Mouse (Mus musculus): ENCODE results near the gene Thoc7. TPM values are rescaled to one million over a fixed set of nuclear protein-coding genes. Genes with fewer than 3 reads are reported as not detected.
"Not testable (repeated sequence)": the region's sequence is repeated elsewhere in the genome, so short reads cannot be mapped to it uniquely, and the experiment has no call there.

Gene Thoc7
- total RNA-seq (2021): 100 to 1,000 TPM; 106 to 114 TPM
- long read RNA-seq, experiment 1, transcript Thoc7-201 (8 exons, 937 nt): major isoform, 22 of 44 reads
- long read RNA-seq, experiment 1, partial matches to known transcripts: 3 of 44 reads
- long read RNA-seq, experiment 1, other reads (novel, unspliced or antisense): 15 of 44 reads
- long read RNA-seq, experiment 2, transcript Thoc7-210 (9 exons, 951 nt): minor isoform, 9 of 104 reads
- long read RNA-seq, experiment 2, transcript Thoc7-201 (8 exons, 937 nt): major isoform, 50 of 104 reads
- long read RNA-seq, experiment 2, partial matches to known transcripts: 3 of 104 reads
- long read RNA-seq, experiment 2, other reads (novel, unspliced or antisense): 42 of 104 reads

GRCm38 (mm10) chr14:13961401-13962112 is at the start of gene Thoc7, which contains the start of gene Atxn7:
TSS of gene Thoc7 (minus strand) at chr14:13961852.
TSS of gene Atxn7 (plus strand) at chr14:13961440.
- peak in 1 of 2 experiments; percentile 33 for DNase-seq (ENCODE audit: low spot score in 2 of 2)

- no peak for DNase-seq (ENCODE audit: low spot score in 2 of 2)
Observed at GRCm38 (mm10) chr14:14009712-14010111, 48.1 kb upstream of the Thoc7 start.

- DNase-seq (ENCODE audit: low spot score in 2 of 2): no peak
Observed at GRCm38 (mm10) chr14:14002771-14003170, 41.1 kb upstream of the Thoc7 start.

DNA sequence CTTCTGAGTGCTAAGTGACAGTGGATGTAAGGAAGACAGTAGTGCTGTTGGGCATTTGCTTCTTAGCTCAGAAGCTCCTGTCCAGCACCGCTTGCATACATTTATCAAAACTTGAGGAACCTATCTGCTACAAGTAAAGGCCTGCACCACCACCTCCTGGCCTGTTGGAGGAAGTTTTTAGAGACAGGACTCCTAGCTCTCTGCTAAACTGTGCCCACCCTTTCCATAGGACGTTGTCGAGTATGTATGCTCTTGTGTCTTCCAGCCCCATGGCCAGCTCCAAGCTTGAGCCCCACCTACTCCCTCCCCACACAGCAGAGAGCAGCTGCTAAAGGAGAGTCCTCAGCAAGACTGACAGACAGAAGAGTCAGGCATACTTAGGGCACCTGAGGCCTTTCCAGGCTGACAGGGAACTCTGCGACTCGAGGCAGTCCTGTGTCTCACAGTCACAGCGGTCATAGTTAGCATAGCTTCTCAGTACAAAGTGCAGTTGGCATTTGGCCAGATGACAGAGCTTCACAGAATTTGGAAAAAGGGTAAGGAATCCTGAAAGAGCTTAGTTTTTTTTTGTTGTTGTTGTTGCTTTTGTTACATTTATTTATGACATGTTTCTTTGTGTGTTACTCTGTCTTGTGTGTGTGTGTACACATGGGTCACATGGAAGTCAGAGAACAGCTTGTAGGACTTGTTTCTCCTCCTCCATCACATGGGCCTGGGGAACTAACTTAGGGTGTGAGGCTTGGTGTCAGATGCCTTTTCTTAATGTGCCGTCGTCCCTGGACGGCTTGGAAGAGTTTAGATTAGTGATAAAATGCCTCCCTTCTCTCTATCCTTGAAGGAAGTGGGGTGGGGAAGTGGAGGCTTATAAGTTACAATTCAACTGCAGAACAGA is 33.8 kb upstream of the Thoc7 start:
- no peak for DNase-seq (ENCODE audit: low spot score in 2 of 2)

GRCm38 (mm10) chr14:13990741-13991140 is 29.1 kb upstream of the Thoc7 start:
- no peak for DNase-seq (ENCODE audit: low spot score in 2 of 2)

DNA sequence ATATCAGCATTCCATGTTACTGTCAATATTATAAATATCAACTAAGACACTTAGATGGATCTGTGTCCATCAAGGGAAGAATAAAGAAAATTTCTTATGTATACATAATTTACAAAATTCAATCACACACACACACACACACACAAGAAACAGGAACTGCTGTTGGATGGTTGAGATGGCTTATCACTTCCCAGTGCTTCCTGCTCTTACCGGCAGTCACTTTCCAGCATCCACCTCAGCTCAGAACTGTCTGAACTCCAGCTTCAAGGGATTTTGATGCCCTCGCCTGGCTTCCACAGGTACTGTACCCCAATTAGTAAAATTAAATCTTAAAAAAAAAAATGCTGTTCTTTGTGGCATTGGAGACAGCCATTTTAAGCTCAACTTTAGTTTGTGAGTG is 26.7 kb upstream of the Thoc7 start:
- no peak for DNase-seq (ENCODE audit: low spot score in 2 of 2)

DNA sequence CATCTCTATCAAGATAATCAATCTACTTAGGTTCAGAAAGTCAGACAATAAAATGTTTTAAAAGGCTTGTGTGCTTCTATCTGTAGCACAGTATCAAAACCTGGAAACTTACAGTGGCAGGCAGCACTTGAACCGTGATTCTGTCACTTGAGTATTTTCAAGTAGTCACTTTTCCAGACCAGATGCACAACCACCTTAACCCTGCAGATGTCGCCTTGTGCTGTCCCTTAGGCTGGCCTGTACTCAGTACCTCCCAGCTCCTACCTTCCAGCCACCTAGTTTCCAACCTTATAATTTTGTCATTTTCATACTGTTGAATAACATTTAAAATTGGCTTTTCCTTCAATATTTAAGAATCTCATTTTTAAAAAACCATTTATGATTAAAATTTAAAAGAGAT is 20.5 kb upstream of the Thoc7 start:
- DNase-seq (ENCODE audit: low spot score in 2 of 2): no peak

DNA sequence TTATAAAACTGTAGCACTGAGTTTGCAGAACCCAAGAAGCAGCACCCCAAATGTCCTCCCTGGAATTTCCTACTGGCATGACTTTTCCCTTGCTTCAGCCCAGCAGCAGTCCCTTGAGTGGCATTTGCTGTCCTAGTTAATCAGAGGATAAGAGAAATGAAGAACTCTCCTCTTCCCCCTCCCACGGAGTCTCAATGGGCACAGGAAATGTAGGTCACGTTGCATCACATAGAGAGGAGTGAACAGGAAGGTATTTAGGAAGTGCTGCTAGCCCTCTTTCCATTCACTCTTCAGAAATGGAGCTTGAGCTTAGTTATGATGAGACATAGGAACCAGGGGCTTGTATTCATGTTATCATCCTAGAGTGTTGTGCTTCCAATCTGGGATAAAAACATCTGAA is 19.6 kb upstream of the Thoc7 start:
- no peak for DNase-seq (ENCODE audit: low spot score in 2 of 2)

GRCm38 (mm10) chr14:13977498-13977897 is 15.8 kb upstream of the Thoc7 start:
- DNase-seq (ENCODE audit: low spot score in 2 of 2): no peak

- no peak for DNase-seq (ENCODE audit: low spot score in 2 of 2)
Observed at GRCm38 (mm10) chr14:13971644-13972234, 10.1 kb upstream of the Thoc7 start.

GRCm38 (mm10) chr14:13970513-13970912 is 8.9 kb upstream of the Thoc7 start:
- DNase-seq (ENCODE audit: low spot score in 2 of 2): no peak

DNA sequence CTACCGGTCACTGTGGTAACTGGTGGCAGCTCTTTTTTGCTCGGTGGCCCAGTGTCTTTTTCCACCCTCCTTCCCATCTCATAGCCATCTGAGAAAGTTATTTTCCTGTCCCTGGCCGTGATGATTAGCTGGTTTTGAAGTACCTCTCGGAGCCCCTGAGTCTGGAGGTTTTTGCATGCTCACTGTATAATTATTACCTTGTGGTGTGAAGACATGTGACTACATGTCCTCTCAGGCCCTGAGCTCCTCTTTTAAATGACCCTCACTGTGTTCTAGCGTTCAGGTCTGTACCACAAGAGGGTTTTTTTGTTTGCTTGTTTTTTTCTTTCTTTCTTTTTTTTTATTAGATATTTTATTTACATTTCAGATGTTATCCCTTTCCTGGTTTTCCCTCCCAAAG is 6.8 kb upstream of the Thoc7 start:
- DNase-seq (ENCODE audit: low spot score in 2 of 2): no peak

GRCm38 (mm10) chr14:13967607-13968006 is 6.0 kb upstream of the Thoc7 start:
- no peak for DNase-seq (ENCODE audit: low spot score in 2 of 2)

- no peak for DNase-seq (ENCODE audit: low spot score in 2 of 2)
Observed at GRCm38 (mm10) chr14:13963527-13963926, 1.9 kb upstream of the Thoc7 start.

- DNase-seq (ENCODE audit: low spot score in 2 of 2): no peak
Observed at GRCm38 (mm10) chr14:13962476-13962875, 824 bp upstream of the Thoc7 start.

- peak; percentile 52 to 69 for DNase-seq (ENCODE audit: low spot score in 2 of 2)
Observed at GRCm38 (mm10) chr14:13960482-13961325, 948 bp downstream of the Thoc7 start.

- peak; percentile 9 to 18 for DNase-seq (ENCODE audit: low spot score in 2 of 2)
Observed at GRCm38 (mm10) chr14:13960079-13960478, 1.6 kb downstream of the Thoc7 start.

- DNase-seq (ENCODE audit: low spot score in 2 of 2): not testable (repeated sequence)
Observed at GRCm38 (mm10) chr14:13952151-13952550, 9.5 kb downstream of the Thoc7 start.

DNA sequence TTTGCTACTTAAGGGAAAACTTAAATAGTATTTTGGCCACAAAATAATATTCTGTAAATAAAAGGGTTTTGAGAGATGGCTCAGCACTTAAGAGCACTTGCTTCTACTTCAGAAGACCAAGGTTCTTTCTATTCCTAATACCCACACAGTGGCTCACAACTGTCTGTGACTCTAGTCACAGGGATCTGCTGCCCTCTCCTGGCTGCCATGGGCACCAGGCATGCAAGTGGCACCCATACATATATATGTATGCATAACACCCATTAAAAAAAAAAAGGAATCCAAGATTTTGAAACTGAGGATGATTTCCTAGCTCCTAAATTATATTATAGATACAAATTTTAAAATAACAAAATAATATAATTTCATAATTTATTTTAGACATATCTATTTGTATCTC is 11.3 kb downstream of the Thoc7 start:
- no peak for DNase-seq (ENCODE audit: low spot score in 2 of 2)

- DNase-seq (ENCODE audit: low spot score in 2 of 2): no peak
Observed at GRCm38 (mm10) chr14:13948345-13948744, 13.3 kb downstream of the Thoc7 start.

Data from layer of hippocampus, postnatal 14 days (tissue).